Mouse (Mus musculus): ENCODE measurements around the gene Plppr3. TPM values are rescaled to one million over a fixed set of nuclear protein-coding genes. Genes with fewer than 3 reads are reported as not detected.

The Plppr3 gene
- total RNA-seq, 1 experiment from 2014 or later, result 0.49 TPM

DNA sequence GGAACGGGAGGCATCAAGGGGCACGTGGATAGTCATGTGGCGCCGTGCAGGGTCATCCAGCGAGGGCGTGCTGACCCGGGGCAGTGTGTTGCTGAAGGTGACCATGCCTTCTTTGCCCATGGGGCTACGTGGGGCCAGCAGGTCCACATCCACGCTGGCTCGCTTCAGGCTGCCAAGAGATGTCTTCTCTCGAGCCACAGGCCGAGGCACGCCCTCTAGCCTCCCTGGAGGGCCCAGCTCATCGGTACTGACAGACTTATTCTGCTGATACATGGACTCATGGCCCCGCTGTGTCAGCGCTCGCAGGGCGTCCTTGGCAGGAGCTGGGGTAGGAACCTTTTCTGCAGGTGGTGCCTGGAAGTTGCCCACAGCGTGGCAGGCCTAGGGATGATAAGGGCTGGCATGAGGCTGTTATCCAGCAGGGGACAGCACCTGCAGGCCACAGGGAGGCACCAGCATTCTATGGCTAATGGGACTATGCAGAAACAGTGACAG is 8.6 kb downstream of the Plppr3 start:
- DNase-seq, result no peak

DNA sequence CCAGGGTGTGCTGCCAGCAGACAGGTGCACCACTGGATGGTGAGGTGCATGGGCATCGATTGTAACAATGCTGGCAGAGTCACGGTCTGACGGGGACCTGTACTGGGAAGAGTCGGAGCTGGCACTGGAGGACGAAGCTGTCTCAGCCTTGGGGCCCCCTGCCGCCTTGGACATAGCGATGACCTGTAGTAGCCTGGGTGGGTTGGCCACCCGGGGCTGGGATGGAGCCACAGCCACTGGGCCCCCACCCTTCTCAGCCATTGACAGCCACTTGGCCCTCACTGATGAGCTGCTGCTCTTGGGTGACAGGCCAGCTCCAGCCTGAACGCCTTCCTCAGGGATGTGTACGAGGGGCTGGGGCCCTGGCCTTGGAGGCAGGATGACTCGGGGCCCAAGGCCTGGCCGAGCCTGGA is 9.2 kb downstream of the Plppr3 start:
- DNase-seq, result no peak

DNA sequence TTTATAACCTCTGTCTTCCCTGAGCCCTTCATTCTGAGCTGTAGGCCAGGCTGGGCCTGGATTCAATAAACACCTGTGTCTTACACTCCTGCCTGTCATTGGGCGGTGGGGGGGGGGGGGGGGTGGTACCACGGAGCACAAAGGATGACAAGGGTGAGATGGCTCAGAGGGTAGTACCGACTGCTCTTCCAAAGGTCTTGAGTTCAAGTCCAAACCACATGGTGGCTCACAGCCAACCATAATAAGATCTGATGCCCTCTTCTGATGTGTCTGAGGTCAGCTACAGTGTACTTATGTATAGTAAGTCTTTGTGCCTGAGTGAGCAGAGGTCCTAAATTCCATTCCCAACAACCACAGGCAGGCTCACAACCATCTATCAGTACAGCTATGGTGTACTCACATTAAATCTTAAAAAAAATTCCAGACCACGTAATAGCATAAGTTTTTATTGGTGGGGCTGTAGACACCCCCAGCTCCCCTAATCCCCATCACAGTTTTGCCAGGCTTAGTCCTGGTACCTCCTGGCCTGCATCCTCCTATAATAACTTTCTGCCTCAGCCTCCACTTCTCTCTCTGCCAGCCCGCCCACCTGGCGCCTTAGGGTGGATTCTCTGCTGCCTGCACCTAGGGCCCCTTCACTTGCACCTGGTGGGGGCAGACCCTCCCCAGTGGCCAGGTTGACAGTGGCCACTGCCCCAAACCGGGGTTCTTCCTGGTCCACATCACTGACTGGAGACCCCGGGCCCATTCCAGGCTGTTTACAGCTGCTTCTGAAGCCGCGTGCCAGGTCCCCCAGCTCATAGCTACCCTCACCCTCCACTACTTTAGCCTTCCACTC is 9.9 kb downstream of the Plppr3 start:
- DNase-seq, result no peak

DNA sequence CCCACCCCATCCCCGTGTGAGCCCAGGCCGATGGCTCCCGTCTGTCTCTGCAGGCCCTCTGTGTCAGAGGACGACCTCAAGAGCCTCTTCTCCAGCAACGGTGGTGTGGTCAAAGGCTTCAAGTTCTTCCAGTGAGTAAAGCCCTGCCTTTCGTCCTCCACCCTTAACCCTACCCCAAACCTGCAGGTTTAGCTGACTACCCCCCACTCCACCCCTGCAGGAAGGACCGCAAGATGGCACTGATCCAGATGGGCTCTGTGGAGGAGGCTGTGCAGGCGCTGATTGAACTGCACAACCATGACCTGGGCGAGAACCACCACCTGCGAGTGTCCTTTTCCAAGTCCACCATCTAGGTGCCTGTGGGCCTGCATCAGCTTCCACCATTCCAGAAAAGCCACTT is 11.5 kb downstream of the Plppr3 start:
- no peak for DNase-seq

DNA sequence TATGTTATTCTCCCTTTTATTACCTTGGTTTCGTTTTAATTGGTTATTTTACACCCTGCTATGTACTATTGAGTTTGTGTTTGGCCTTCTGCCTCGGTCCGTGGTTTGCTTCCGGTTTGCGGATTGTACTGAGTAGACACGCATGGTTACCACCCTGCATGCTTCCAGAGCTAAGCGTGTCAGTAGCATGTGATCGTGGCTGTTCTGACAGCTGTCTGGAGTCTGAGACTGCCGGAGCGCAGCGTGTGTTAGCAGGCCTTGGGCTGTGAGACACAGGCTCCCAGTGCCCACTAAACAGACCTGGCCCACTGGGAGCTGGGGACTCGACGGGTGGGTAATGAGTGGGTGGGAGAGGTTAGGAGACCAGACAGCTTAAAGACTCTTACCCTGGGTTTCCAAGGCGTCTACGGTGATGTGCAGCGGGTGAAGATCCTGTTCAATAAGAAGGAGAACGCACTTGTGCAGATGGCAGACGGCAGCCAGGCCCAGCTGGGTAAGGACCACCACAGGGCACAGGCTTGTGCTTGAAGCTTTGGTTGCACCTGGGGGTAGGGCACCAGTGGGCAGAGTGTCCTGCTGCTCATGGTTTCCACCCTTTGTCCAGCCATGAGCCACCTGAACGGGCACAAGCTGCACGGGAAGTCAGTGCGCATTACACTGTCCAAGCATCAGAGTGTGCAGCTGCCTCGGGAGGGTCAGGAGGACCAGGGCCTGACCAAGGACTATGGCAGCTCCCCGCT is 12.2 kb downstream of the Plppr3 start:
- DNase-seq, result no peak

DNA sequence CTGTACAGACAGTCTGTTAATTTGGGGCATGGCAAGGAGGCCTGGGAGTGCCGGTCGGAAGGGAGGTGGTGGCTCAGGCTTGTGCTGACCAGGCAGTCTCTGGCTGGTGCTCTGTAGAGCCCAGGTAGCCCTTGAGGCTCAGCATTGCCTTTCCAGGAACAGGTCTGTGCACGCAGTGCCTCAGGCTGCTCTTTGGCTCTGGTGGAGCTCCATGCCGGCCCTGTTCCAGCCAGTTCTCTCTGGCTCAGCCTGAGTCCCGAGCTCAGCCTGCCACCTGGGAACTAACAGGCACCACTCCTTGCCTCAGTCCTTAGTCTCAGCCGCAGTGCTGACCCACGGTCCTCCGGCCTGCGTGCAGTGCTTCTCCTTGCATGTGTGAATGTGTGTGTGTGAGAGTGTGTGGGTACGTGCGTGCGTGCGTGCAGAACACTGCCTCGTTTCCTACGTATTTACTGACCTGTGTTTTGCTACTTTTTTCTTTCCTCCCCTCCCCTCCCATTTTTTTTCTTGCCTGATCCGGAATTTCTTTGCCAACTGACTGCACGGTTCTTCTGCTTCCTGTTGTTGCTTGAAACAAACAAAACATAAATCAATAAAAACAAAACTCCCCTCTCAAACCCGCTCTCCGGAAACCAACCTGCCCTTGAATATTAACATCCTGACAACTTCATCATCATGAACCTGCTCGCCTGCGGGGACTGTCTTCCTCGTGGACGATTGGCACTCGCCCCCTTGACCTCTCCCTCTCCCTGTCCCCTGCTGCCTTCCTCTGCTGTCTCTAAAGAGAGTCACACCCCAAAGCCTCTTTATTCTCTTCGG is 13.0 kb downstream of the Plppr3 start:
- DNase-seq, result no peak

DNA sequence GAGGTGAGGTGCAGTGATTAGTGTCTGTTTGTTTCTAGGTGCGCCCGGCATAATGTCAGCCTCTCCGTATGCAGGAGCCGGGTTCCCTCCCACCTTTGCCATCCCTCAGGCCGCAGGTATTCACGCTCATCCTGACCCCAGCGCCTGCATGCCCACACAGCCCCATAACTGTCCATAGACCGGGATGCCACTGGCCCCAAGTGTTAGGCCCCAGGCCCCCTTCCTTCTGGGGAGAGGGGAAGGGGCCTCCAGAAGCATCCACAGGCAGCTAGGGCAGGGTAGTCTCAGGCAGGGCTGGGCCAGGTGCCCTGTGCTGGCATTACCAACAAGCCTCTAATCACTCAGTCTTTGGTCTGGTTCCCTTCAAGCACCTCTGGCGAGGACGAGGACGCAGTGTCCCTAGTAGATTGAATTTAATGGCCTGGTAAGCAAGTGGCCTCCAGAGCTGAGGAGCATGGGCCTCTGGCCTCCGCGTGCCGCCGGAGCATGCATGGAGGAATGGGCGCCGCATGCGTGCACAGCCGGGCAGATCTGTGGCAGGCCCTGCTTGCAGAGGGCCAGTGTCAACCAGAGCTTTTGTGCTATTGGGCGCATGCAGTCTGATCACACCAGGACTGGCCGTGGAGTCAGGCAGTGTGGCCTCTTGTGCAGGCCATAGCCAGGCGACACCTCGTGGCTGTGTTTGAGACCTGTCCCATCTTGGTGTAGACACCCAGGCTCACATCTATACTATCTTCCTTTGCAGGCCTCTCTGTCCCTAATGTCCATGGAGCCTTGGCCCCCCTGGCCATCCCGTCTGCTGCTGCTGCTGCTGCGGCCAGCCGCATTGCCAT is 14.1 kb downstream of the Plppr3 start:
- DNase-seq, result no peak

DNA sequence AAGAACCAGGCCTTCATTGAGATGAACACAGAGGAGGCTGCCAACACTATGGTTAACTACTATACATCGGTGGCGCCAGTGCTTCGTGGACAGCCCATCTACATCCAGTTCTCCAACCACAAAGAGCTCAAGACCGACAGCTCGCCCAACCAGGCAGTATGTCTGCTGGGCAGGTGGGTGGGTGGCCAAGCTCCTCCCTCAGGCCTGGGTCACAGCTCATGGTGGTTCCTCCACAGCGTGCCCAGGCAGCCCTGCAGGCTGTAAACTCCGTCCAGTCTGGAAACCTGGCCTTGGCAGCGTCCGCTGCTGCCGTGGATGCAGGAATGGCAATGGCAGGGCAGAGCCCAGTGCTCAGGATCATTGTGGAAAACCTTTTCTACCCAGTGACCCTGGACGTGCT is 15.3 kb downstream of the Plppr3 start:
- DNase-seq, result no peak

DNA sequence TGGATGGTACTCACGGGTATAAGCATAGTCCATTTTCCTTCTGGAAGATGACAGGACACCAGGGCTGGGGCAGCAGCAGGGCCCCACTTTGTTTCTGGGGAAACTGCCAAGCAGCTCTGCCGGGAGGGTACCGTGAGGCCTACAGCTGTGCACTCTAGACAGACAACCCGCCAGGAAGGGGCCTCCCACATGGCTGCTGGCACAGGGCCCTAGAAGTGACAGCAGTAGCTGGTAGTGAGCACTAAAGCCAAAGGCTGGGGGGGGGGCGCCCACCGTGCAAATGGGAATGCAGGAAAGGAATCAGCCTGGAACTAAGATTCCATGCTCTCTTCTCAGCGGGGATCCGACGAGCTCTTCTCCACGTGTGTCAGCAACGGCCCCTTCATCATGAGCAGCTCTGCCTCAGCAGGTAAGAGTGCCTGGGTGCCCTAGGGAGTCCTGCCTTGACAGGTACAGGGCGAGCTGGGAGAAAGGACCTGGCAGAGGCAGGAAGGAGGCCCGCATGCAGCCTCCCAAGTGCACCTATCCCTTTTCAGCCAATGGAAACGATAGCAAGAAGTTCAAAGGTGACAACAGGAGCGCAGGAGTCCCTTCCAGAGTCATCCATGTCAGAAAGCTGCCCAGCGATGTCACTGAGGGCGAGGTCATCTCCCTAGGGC is 15.9 kb downstream of the Plppr3 start:
- DNase-seq, result peak; percentile 69

DNA sequence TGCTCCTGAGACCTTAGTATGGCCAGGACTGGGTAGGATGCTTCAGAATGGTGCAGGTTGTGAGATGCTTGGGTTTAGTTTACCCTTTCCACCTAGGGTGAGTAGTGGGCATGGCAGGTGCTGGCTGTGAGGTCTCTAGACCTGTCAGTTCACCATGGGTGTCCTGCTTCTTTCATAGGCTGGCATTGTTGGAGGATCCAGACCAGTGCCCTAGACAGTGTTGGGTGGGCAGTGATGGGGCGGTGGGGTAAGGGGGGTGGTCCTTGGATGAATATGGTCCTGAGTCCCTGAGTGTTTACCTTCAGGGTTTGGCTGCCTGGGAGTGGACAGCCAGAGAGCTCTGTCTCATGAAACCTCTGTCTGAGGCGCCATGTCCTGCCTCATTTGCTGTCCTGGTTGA is 16.5 kb downstream of the Plppr3 start:
- no peak for DNase-seq

DNA sequence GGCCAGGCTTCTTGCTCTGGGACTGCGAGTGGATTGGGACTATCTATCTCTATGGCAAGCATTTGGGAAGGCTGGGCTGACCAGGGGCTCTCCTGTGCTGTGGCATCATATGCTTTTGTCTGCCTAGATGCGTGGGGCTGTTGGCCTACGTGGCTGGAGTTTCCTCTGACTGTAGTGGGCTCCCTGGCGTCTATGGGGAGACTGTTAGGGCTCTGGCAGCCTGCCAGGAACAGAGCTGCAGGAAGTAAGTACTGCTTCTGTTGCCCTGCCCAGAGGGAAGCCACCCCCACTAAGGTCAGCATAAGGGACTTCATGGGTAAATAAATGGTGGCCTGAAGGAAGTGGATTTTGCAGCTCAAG is 17.0 kb downstream of the Plppr3 start:
- peak; percentile 68 for DNase-seq

DNA sequence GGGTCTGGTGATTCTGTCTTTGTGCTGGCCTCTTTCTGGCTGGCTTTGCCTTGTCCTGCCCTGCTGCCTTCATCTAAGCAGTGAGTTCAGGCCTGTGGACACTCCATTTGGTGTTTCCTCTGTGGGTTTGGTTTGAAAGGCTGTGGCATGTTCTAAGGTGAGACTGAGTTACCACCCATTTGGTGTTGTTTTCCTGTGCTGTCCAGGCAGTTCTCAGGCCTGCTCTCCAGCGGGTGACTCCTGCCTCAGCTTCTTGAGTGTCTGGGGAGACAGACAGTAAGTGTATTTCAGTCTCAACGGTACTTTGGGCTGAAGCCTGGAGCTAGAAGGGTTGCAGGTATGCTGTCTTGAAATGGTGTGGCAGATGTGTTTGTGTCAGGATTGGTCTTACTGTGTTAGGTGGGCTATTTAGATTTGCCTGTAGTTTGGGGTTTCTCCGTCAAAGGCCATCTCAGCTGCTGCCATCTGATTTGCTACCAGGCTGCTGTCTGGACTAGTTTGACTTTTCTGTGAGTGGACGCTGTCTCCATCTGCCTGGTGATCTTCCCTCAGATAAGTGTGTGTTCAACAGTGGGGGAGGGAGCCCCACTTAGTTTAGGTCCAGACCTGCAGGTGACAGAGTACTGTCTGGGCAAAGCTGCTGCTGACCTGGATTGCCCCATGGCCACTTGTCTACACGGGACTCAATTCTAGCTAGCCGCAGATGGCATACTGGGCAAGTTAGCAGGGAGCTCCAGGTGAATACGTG is 17.6 kb downstream of the Plppr3 start:
- DNase-seq, result peak; percentile 8

DNA sequence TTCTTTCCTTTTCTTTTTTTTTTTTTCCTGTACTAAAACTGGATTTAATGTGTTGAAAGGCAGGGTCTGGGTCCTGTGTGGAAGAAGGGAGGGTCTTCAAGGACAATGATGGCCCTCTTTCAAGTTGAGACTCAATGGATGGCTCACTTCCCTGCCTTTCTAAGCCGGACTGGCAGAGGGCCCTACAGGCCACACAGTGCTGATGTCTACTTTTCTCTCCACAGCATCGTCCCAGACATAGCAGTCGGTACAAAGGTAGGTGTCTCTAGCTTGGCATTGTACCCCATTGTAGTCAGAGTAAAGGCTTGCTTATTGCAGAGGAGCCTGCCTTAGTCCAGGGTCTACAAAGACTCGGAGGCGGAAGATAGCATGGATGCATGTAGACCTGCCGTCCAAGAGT is 18.2 kb downstream of the Plppr3 start:
- no peak for DNase-seq

DNA sequence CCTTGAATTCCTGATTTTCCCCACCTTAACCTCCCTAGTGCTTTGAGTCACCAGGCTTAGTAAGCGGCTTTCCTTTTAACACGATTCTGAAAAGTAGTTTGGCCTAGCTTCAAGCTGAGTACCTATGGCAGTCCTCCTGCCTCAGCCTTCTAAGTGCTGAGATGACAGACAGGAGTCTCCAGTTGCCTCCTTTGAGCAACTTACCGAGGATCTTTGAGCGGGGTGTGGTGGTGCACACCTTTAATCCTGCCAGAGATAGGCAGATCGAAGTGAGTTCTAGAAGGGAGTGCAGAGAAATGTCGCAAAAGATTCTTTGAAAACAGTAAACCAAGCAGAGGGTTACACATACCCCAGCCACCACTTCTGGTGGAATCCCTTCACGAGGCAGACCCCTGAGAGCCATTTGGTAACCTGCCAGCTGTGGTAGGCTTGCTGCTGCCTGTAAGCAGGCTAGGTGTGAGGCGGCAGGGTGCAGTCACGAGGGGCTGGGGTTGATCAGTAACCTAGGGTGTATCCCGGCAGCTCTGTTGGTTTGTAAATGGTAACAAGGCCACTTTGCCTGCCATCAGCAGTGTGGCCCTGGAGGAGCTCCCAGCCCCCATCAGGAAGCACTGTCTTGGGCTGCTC is 18.8 kb downstream of the Plppr3 start:
- DNase-seq, result no peak

DNA sequence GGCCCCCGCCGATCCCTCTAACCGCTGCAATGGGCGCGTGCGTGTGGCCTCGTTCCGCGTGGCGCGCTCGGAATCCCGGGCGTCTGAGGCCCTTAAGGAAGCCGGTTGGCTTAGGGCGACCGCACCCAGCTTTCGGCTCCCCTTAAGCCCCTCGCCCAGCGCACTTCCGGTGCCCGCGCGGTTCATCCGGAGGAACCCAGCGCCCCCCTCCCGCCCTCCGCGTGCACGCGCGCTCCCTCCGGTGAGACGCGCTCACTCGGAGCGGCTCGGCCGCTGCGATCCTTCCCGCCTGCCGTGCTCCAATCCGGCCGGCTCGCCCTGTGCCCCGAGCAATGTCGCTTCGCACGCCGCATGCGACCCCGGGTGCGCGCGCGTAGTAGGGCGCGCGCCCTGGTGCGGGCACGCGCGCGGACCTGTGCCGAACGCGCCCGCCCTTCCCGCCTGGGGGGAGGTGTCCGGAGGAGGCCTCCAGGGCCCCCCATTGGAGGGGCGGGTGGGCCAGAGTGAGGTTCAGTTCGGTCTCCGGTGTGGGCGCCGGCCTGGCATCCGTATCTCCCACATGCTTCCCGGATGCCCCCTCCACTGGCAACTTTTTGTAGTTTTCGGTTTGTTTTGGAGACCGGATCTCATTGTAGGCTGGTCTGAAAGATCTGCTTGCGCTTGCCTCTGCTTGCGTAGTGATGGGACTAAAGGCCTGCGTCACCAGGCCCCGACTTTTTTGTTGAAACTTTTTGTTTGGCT is 19.5 kb downstream of the Plppr3 start:
- peak; percentile 74 for DNase-seq

DNA sequence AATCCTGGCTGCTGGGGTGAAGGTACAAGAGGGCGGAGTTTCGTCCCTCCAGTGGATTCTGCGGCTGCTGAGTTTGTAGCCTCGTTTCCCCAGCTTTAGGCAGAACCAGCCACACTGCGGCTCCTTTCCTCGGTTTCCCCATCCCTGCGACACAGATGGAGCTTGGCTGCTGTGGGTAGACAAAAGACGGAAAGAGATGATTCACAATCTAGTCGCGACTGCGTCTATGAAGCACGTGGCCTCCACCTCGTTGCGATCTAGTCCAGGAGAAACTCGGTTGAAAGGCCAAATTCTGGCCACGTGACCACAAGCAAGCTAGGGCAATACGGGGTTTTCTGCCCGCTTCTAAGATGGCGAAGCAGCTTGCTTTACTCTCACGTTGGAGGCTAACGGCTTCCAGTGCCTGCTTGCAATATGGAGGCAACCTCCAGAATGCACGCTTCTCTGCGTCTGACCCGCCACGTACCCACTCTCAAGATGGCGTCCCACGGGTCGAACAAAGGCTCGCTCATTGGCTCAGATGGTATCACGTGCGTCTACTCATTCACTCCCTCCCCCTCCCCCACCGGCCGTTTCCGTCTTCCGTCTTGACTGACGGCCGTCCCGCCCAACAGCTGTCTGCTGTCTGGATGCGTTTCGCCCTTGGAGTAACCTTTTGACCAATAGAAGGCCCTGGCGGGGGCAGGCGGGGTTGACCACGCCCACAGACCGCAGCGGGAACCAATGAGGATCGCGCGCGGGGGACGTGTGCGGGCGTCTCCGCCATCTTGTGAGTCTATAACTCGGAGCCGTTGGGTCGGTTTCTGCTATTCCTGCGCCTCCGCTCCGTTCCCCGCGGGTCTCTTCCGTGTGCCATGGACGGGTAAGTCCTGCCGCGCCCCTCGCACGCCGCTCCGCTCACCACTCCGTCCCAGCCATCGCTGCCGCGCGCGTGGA is 20.3 kb downstream of the Plppr3 start, which contains the start of gene Ptbp1:
Ptbp1 (plus strand) TSS at position 568 of the 936 bp plus-strand sequence.
- DNase-seq, result peak; percentile 99

DNA sequence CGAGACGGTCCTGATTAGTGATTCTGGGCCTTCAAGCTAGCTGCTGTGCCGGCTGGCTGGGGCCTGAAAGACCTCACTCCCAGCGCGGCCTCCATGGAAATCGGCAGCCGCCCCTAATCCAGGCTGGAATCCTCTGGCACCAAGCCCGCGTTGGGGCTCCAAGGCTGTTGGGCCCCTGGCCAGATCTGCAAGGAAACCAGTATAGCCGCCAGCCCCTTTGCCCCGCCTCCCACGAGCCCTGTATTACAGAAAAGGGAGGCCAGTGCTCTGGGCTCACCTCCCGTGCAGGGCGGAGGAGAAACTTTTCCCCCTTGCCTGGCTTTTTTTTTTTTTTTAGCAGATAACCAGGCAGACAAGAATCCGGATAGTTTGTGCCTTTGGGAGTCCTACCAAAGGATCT is 21.0 kb downstream of the Plppr3 start:
- DNase-seq, result peak; percentile 98

DNA sequence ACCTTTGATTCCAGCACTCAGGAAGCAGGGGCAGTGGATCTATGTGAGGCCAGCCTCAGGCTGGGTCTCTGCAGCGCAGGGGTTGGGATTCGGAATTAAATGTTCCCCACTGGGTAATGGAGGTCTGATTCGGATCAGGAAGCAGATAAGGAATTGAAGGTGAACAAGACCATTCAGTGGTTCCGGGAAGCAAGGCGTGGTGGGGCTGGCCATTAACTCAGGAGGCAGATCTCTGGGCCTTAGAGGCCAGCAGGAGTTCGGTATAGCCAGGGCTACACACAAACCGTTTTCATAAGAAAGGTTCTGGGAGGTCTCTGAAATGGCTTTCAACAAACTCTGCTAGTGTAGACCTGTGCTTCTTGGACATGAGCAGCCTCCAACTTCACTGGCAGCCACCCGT is 21.6 kb downstream of the Plppr3 start:
- DNase-seq, result no peak
